Mouse (Mus musculus): ENCODE results near the gene Cela1. TPM values are rescaled to one million over a fixed set of nuclear protein-coding genes. Genes with fewer than 3 reads are reported as not detected.

The Cela1 gene
- 11.4 and 17.6 TPM in 2 replicates for polyA plus RNA-seq (2012; rRNA removed)

GRCm38 (mm10) chr15:100687430-100687971 lies at the start of gene Cela1:
Gene Cela1, minus strand, starts transcription at chr15:100687921.

GRCm38 (mm10) chr15:100729281-100729985 lies 41.7 kb upstream of the Cela1 start, which contains the start of gene Galnt6:
Gene Galnt6, minus strand, starts transcription at chr15:100729376.

GRCm38 (mm10) chr15:100669337-100669736 lies 18.4 kb downstream of the Cela1 start, which contains the start of gene Bin2:
Gene Bin2, minus strand, starts transcription at chr15:100669553.

GRCm38 (mm10) chr15:100636700-100637501 lies 50.8 kb downstream of the Cela1 start, which contains the start of gene Smagp:
Gene Smagp, minus strand, starts transcription at chr15:100636940.

Other genes with a start within 250 kb of the Cela1 start
- gene Letmd1, start 218.9 kb downstream of the Cela1 start, polyA plus RNA-seq (2012; rRNA removed), result 72.5 and 77.5 TPM in 2 replicates
- gene Csrnp2, start 192.4 kb downstream of the Cela1 start, polyA plus RNA-seq (2012; rRNA removed), result 8.7 and 10.7 TPM in 2 replicates
- gene Tfcp2, start 135.9 kb downstream of the Cela1 start, polyA plus RNA-seq (2012; rRNA removed), result 14.9 and 16.3 TPM in 2 replicates
- gene Pou6f1, start 87.9 kb downstream of the Cela1 start, polyA plus RNA-seq (2012; rRNA removed), result 35.8 and 41.9 TPM in 2 replicates
- gene Dazap2, start 72.6 kb downstream of the Cela1 start, polyA plus RNA-seq (2012; rRNA removed), result 826 and 901 TPM in 2 replicates
- gene Smagp, start 51.0 kb downstream of the Cela1 start, polyA plus RNA-seq (2012; rRNA removed), result 43.2 and 43.8 TPM in 2 replicates
- 4.0 and 4.1 TPM in 2 replicates for gene Bin2, start 18.4 kb downstream of the Cela1 start, polyA plus RNA-seq (2012; rRNA removed)
- gene Galnt6, start 41.5 kb upstream of the Cela1 start, polyA plus RNA-seq (2012; rRNA removed), result 0.85 and 1.5 TPM in 2 replicates
- gene Slc4a8, start 73.8 kb upstream of the Cela1 start, polyA plus RNA-seq (2012; rRNA removed), result 7.0 TPM in 2 replicates
- 0.61 and 0.80 TPM in 2 replicates for gene Scn8a, start 181.9 kb upstream of the Cela1 start, polyA plus RNA-seq (2012; rRNA removed)